Mouse (Mus musculus) olfactory bulb, adult 2 months (tissue): ENCODE results near the gene Ppfibp1. TPM values are rescaled to one million over a fixed set of nuclear protein-coding genes. Genes with fewer than 3 reads are reported as not detected.
A peak's percentile ranks its signal among the peaks of the same experiment; 100 is the strongest.

ENCODE experiments used
- H3K27ac ChIP-seq: fragments of 200-500 bp; 2 replicates; pipeline ENCODE4 v1.5.1; 2012; ENCODE audit warnings: low read depth, low read length; ENCODE audit not compliant: insufficient read depth
- H3K4me1 ChIP-seq: fragments of 200-500 bp; 2 replicates; pipeline ENCODE4 v1.6.1; 2012; ENCODE audit warnings: low read length; ENCODE audit not compliant: control insufficient read depth, insufficient read depth
- H3K4me3 ChIP-seq: fragments of 200-500 bp; 2 replicates; pipeline ENCODE4 v1.5.1; 2012; ENCODE audit warnings: mild to moderate bottlenecking, low read depth, low read length, moderate library complexity; ENCODE audit not compliant: insufficient read depth
- CTCF ChIP-seq: fragments of 200-500 bp; IDR thresholded peaks from 2 replicates; pipeline ENCODE4 v1.5.1; 2012; ENCODE audit warnings: low read depth, mild to moderate bottlenecking, low read length, moderate library complexity; ENCODE audit not compliant: insufficient read depth
- POLR2A ChIP-seq: fragments of 200-500 bp; IDR thresholded peaks from 2 replicates; pipeline ENCODE4 v1.6.1; 2012; ENCODE audit warnings: mild to moderate bottlenecking, low read depth, low read length, moderate library complexity; ENCODE audit not compliant: insufficient read depth
- WGBS: fragments of 180-500 bp; shearing (Covaris S2); methylation state at CpG from one replicate; pipeline ENCODE4 v1.1.7; 2018; 5-methylcytosine and 5-hydroxymethylcytosine counted together
- polyA plus RNA-seq: library from polyadenylated mRNA; stranded (reverse); fragments of >200 nt; gene quantifications from 2 replicates; pipeline ENCODE4 v1.2.4, GENCODE M21; 2012; ENCODE audit warnings: low replicate concordance; ENCODE audit not compliant: missing spikeins, insufficient read depth, insufficient read length

The Ppfibp1 gene
- polyA plus RNA-seq, 1 experiment: not detected

GRCm38 (mm10) chr6:147051666-147052065, 163.4 kb downstream of the Ppfibp1 start:
- Histone ChIP-seq H3K27ac (no peak overlapping the region), H3K4me3 (no peak overlapping the region), H3K4me1 (peaks cover 17% of the 10 kb centered on the region)
- WGBS: 93% methylated on average over 8 of the region's 8 CpGs
- TF ChIP-seq POLR2A: no peak
- no peak for TF ChIP-seq CTCF

- WGBS: 87% methylated on average over 9 of the region's 9 CpGs
- peaks cover 17% of the 10 kb centered on the region for H3K4me1 ChIP-seq
- no peak overlapping the region for H3K27ac ChIP-seq
- TF ChIP-seq CTCF (no peak), POLR2A (no peak)
- no peak overlapping the region for H3K4me3 ChIP-seq
Observed at GRCm38 (mm10) chr6:147052440-147052839, 164.2 kb downstream of the Ppfibp1 start.

GRCm38 (mm10) chr6:147053785-147054646, 165.7 kb downstream of the Ppfibp1 start:
- WGBS: 33% methylated on average over 19 of the region's 19 CpGs
- Histone ChIP-seq H3K4me3 (no peak overlapping the region), H3K27ac (peak overlapping the region; percentile 68), H3K4me1 (peaks cover 17% of the 10 kb centered on the region)
- TF ChIP-seq POLR2A: no peak
- TF ChIP-seq CTCF: no peak

GRCm38 (mm10) chr6:147055374-147055977, 167.2 kb downstream of the Ppfibp1 start:
- WGBS: 75% methylated on average over 10 of the region's 10 CpGs
- Histone ChIP-seq H3K27ac (no peak overlapping the region), H3K4me1 (peaks cover 17% of the 10 kb centered on the region), H3K4me3 (no peak overlapping the region)
- TF ChIP-seq CTCF (no peak), POLR2A (no peak)

GRCm38 (mm10) chr6:147059326-147059725, 171.0 kb downstream of the Ppfibp1 start:
- 83% methylated on average over 7 of the region's 7 CpGs for WGBS
- Histone ChIP-seq H3K4me1 (peaks cover 13% of the 10 kb centered on the region), H3K27ac (no peak overlapping the region), H3K4me3 (no peak overlapping the region)
- no peak for TF ChIP-seq POLR2A
- no peak for TF ChIP-seq CTCF

GRCm38 (mm10) chr6:147061630-147062029, 173.3 kb downstream of the Ppfibp1 start:
- 68% methylated on average over 9 of the region's 9 CpGs for WGBS
- Histone ChIP-seq H3K4me1 (0 out of 2 replicates have a peak, but pooled peaks cover 3% of the 10 kb centered on the region), H3K27ac (no peak overlapping the region), H3K4me3 (no peak overlapping the region)
- no peak for TF ChIP-seq CTCF
- TF ChIP-seq POLR2A: no peak

- no peak overlapping the region for H3K4me3 ChIP-seq
- TF ChIP-seq CTCF (no peak), POLR2A (no peak)
- 0 out of 2 replicates have a peak, but pooled peaks cover 3% of the 10 kb centered on the region for H3K4me1 ChIP-seq
- no peak overlapping the region for H3K27ac ChIP-seq
- WGBS: 48% methylated on average over 7 of the region's 7 CpGs
Observed at GRCm38 (mm10) chr6:147062034-147062433, 173.7 kb downstream of the Ppfibp1 start.

- Histone ChIP-seq H3K27ac (no peak overlapping the region), H3K4me1 (0 out of 2 replicates have a peak, but pooled peaks cover 3% of the 10 kb centered on the region), H3K4me3 (no peak overlapping the region)
- TF ChIP-seq CTCF: no peak
- no peak for TF ChIP-seq POLR2A
- 84% methylated on average over 7 of the region's 7 CpGs for WGBS
Observed at GRCm38 (mm10) chr6:147062694-147063093, 174.4 kb downstream of the Ppfibp1 start.
